Mouse (Mus musculus) spleen, adult 18-20 months (tissue): ENCODE results near the gene Zfp366.
"Not testable (repeated sequence)": the region's sequence is repeated elsewhere in the genome, so short reads cannot be mapped to it uniquely, and the experiment has no call there.

Experiments used
- DNase-seq, 2 experiments: peaks; one replicate each; pipeline ENCODE4 v3.0.0; 2022; ENCODE audit warnings: mixed read lengths in 2 of 2

The Zfp366 gene

DNA sequence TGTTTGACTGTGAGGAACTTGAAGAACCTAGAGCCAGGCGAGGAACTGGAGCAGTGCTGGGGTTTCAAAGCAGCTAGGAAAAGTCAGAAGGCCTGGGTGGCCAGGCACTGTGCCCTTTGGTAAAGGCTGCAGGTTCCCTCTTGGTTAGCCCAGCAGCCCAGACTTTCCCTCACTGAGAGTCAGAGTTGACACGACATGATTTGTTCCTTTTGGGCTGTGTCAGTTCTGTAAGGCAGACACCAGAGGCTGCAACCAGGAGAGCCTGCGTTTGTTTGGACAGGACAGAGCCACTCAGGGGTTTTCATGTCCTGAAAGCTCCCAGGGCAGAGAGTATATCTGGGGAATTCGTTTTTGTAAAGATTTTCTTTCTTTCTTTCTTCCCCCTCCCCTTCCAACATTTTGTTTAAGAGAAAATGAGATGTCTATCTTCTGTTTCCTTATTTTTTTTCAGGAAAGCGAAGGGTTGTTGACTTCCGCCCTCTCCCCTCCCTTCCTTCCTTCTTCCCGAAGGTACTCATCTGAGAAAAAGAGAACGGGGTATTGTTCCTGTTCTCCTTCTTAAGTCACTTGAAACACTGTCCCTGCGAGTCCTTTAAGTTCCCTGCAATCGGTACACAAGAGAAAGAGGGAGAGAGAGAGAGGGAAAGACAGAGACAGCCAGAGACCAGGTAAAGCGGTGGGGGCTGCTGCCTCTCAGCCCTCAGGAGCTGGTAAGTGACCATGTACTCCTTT is at the start of gene Zfp366:
Gene Zfp366, plus strand, starts transcription at position 669 of the 732 bp plus-strand sequence.
- no peak for DNase-seq

DNA sequence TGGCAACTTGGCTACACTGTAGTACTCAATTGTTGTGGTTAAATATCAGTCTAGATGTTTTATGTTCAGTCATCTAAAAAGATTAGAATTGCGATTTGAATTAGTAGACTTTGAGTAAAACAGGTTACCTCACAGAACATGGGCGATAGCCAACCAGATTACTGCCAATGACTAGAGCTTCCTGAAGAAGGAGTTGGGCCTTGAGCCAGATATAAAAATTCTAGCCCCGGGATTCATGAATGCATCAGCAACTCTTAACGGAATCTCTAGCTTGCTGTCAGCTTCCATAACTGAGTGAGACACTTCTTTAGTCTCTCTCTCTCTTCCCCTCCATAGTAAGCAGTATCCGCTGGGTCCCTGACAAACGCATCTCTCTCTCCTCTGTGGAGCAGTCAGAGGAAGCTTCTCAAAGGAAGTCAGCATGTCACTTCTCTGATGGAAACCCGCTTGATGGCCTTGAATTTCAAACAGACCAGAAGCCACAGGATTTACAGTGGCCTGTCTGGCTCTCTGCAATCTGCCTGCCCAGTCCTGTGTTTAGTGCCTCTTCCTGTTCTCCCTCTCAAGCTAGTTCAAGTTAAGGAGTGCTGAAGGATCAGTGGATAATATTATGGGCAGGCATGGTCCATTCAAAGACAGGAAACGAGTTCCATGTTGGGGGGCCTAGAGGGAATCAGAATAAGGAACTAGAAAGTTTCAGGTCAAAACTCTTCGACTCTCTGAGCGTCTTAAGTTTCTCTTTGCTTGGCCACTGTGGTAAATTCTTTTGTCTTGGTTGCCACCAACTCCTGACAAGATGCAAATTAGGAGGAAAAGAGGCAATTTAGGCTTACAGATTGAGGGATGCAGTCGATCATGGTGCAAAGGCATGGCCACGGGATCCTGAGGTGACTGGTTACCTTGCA is 46.0 kb upstream of the Zfp366 start:
- no peak for DNase-seq

DNA sequence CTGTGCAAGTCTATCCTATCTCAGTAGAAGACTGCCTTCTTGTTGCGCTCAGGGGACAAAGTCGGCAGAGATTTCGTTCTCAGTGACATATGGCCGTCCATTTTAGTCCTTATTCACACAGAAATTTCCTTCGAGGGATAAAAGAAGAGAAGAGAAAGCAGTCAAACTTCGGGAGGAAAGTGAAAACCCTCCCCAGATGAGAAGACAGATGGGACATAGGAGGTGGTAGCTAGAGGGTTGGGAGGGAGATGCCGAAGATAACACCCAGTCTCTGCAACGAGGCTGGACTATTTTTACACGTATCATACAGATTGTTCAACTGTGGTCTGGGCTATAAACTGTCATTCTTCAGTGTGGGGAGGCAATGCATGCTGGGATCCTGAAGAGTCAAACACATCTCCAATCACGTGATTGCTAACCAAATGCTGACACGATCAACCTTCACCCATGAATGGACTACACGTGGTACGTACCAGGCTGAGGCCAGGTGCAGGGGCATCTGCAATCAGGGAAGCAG is 38.2 kb upstream of the Zfp366 start:
- DNase-seq = no peak

DNA sequence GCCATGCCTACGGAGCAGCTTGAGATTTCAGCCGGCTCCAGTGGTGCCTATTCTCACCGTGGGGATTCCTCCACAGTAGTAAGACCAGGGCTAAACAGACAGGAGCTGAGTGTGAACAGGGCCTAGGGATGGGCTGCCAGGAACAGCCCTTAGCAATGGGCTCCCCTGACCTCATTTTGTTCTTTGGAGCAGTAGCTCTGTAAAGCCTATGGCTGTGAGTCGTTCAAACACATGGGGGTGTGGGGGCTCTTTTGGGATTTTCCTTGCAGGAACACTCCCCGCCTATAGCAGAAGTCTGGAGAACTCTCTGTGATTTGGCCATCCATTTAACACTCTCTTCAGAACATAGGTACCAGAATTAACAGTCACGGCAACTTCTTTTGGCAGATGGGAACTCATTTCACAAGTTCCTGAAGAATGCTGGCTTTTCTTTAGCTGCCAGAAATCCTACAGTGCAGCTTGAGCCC is 36.9 kb upstream of the Zfp366 start:
- DNase-seq = no peak

DNA sequence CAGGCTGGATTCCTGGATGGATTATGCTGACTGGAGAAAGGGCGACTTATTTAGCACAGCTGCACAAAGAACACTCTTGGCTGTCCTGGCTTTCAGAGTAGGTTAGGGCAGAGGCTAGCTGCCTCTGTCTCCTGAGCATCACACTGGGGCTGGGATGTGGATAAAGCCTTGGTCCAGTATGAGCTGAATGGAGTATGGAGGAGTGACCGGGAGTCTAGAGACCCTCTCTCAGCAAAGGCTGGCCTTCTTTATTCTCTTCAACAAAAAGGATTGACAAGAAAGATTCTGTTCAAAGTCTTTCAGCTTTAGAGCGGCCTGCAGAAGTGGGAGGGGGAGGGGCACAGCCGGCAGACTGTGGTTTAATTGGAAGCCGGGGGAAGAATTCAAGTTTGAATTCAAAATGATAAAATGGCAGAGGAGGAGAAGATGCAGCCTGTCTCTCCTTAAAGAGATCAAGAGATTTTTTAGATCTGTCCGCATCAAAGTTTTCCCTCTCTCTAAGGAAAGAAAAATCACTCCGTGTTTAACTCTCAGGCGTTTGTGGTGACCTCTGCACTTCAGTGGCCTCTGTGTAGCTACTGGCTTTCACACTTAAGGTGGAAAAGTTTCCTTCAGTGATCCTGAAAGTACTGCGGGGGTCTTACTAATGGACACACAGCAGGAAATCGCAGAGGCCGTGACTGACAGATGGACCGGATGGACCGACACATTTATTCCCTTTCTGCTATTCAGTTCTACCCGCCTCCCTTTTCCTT is 34.9 kb upstream of the Zfp366 start:
- DNase-seq = no peak

DNA sequence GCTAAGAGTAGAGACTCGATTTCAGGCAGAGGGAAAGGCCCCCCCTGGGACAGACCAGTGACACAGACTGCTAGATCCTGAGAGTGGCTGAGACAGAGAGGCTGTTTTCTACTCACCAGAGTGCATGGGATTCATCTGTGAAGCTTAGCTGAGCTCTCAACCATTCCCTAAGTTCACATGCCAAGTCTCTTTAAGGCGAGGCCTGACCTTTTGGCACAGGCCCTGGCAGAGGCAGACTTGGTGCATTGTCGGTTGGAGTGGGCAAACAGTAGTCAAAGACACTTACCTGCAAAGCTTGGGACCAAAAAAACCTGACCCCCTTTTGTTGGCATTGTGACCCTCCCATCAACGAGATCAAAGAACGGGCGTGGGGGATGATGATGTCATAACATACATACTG is 34.0 kb upstream of the Zfp366 start:
- DNase-seq = no peak

DNA sequence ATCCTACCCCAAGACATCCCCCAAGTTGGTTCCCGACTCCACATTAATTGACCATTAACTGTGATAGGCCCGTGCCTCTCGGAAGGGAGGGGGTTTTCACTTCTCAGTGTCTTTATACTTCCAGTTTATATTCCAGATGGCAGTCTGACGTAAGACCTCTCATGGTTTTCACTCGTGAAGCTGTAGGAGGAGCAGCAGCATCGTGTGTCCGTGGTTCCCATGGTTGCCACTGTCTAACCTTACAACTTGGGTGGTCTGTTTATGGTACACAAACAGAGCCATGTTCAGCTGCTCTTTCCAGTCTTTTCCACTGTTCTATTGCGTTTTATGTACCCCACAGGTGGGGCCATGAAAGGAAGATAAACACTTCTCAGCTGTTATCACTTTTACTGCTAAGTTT is 33.5 kb upstream of the Zfp366 start:
- no peak for DNase-seq

DNA sequence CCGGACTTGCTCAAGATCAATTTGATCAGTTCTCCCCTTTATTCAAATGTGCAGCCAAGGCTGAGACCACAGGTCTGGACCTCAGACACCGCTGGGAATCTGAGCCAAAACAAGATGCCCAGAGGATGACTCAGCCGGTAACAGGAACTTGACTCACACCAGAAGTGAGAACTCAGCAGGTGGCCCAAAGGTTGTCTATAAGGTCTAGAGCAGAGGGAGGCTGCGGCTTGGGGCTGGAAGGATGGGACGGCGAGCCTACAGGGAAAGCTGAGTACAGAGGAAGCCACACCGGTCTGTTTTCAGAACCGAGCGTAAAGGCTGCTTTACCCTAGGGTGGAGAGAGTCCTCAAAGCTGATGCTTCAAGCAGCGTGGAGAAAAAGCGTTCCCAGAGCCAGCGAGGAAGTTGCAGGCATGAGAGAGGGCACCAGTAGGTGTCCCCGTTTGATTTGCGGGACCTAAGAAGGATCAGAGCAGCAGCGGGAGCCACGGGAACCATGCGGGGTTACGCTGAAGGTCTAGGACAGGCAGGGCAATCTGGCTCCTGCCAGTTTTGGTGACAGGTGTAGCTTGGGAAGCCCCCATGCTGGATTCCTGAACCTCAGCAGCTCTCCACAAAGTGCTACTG is 32.2 kb upstream of the Zfp366 start:
- DNase-seq = no peak

DNA sequence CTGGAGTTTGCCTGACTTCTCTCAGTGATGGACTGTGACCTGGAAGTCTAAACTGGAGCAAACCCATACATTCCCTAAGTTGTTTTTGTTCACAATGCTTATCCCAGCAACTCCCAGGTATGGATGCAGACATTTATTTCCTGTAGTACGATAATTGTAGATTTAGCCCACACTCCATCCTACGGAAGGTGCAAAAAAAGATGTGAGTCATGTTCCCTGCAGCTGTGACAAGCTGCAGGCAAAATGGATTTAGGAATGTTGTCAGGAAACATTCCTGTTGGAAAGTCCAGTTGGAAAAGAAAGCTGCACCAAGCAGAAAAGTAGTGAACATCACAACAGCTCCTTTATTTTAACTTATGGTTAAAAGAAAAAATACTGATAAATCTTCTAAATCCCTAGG is 26.9 kb upstream of the Zfp366 start:
- DNase-seq = no peak

DNA sequence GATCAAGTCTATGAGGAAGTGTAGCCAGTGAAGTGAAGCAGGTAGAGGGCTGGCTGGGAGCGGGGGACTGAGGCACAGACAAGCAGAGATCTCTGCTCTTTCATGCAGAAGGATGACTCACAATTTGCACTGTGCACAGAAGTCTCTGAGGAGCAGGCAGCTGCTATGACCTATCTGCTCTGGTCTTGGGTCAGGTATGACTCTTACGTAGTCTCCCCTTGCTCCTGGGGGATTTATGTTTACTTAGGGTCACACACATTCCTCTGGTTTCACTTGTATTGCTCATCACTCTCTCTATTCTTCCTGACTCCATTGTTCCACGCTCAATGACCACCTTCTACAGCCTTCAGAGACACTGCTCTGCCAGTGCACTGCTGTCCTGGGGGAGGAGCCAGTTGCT is 25.9 kb upstream of the Zfp366 start:
- no peak for DNase-seq

DNA sequence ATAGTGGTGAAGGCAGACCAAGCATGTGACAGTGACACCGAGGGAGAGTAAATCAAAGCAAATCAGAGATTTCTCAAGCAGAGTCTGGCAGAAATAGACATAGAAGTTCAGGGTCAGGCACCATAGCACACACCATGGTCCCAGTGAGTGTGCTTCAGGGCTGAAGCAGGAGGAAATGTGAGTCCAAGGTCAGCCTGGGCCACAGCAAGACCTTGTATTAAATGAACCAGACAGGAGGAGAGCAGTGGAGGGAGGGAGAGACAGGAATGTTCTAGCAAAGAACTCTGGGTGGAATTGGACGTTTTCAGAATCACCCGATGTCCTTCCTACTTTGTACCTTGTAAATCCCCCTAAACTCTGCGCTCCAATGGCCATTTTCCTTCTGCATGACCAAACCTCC is 21.6 kb upstream of the Zfp366 start:
- DNase-seq = no peak

DNA sequence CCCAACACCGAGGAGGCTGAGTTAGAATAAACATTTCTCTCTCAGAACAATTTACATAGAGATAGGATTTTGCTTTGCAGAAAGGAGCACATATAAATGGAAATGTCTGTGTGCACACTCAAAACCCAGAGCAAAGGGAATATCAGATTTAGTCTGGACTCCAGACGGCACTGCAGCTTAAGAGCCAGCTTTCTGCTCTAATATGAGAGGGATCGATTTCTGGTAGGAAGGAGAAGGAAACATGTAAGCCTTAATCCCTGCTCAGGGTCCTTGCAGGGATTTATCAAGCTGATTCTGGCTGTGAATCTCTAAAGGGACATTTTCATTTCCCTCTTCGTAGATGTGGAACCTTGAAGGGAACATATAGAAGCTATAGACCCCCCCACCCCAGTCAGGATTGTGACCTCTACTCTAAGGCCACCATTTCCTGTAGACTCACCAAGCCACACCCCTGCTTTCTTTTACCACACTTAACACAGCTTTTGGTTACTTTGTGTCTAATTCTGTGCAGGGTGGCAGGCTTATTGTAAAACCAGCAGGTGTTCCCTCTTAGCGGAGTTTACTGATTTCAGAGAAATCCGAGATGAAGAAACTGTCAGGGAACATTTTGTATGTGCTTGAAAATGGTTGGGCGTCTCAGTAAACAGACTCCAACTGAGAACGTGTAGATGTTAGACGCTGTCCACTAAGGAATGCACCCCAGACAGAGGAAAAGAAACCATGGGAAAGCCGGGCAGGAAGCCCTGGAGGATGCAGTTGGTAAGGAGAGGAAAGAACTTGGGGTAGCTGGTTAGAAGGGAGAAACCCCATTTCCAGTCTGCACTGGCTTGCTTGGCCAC is 20.9 kb upstream of the Zfp366 start:
- no peak for DNase-seq

DNA sequence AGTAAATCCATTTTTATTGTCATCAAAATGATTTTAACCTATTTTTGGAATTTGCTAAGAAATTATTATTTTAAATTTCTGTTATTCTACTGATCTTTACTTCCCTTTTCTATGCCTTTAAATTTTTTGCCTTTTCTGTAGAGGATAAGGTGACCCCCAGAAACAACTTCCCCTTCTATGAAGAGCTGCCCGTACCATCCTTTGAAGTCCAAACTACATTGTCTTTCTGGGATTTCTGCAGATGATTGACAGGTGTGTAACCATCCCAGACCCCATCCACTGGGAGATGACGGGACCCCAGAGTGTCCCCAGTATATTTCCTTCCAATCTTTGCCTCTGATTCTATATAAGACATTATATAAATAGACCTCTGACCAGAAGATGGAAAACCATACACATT is 20.3 kb upstream of the Zfp366 start:
- DNase-seq = no peak

DNA sequence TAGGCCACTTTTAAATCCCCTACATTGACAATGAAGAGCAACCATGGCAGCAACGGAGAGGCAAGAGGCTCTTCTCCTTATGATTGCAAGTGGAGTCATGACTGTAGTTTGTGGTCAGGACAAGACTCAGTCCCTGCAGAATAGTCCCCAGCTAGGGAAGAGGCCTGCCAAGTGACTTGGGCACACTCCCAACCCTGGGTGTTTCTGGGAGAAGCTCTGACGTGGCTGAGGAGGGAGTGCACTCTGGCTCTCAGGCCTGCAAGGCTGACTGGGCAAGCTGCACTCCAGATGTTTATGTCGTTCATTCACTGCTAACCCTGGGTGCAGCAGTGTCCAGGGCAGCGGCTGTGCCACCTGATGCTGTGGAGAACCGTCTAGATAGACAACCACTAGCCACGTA is 15.2 kb upstream of the Zfp366 start:
- DNase-seq = no peak

DNA sequence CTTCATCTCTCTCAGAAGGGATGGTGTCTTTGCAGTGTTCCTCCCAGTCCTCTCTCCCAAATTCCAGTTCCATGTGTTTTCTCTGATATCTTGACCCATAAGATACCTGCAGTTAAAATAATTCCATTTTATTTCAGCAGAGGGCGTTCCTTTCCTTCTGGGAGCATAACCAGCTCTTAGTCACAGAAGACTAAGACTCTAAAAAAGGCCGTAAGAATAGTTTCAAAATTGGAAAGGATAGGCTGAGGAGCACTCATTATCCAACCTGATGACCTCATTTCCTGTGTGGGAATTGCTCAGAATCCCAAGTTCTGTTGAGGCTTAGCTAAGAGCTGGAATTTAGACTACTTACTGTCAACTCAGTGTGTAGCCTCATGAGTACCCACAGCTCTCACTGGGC is 14.3 kb upstream of the Zfp366 start:
- no peak for DNase-seq

DNA sequence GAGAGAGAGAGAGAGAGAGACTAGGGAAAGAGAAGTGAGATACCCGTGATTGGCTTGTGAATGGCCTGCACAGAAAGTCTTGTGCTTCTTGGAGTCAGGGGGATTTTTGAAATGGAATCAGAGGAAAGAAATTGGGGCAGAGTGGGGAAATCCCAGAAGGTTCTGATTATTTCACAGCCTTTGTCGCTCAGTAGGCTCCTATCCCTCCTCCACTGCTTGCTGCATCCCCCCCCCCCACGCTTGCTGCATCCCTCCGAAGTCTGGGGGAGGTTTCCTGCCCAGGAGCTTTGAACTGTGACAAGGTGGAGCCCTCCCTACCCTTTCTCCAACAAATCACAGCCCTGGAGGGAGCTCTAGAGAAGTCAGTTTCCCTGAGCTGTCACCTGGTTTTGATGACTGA is 10.8 kb upstream of the Zfp366 start:
- no peak for DNase-seq

DNA sequence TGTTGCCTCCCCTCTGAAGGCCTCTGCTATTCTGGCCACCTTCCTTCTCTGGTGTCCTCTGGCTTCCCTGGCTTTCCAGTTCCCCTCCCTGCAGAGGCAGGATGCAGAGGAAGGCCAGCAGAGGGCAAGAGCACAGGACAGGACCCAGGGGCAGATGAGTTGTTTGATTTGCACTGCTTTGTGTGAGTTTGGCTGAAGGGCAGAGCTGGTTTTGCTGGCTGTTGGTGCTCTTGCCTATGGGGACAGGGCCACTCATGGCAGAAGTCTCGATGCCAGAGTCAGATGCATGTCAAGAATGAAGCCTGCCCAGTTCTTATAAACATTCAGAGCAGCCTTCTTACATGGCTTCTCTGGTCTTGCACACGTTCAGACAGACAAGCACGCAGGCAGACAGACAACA is 1.8 kb upstream of the Zfp366 start:
- not testable (repeated sequence) for DNase-seq

DNA sequence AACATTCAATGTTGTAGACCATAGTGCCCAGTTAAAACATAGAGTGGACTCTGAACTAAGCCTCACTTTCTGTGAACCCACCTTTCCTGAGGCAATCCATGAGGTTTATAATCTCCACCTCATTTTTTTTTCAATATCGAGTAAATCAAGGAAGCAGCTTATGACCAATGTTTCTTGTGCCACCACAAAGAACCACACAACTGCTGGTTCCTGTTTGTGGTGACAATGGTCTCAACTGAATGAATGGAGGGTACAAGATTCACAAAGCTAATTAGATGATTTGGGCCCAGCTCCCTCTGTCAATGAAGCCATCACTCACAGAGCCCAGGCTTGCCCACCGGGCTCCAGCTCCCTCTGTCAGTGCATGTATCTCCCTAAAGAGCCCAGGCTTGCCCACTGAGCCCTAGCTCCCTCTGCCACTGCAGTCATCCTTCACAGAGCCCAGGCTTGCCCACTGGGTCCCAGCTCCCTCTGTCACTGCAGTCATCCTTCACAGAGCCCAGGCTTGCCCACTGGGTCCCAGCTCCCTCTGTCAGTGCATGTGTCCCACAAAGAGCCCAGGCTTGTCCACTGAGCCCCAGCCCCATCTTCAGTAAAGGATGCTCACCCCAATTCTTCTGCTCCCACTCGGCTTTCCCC is 1.2 kb upstream of the Zfp366 start:
- no peak for DNase-seq

DNA sequence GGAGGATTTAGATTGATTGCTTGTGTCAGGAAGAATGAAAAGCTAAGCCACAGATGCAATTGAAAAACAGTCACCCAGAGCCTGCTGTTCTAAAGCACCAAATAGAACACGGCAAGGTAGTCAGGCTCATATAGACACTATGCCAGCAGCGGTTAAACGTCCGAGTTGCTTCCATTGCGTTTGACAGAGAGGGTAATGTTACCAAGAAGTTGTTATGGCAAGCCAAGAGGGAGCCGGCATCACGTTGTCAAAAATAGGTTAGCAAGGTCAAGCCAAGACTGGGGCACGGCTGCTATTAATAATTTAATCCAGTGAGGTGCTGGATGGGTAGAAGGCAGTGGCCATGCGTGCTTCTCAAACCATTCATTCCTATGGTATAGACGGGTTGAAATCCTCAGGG is 950 bp downstream of the Zfp366 start:
- no peak for DNase-seq

DNA sequence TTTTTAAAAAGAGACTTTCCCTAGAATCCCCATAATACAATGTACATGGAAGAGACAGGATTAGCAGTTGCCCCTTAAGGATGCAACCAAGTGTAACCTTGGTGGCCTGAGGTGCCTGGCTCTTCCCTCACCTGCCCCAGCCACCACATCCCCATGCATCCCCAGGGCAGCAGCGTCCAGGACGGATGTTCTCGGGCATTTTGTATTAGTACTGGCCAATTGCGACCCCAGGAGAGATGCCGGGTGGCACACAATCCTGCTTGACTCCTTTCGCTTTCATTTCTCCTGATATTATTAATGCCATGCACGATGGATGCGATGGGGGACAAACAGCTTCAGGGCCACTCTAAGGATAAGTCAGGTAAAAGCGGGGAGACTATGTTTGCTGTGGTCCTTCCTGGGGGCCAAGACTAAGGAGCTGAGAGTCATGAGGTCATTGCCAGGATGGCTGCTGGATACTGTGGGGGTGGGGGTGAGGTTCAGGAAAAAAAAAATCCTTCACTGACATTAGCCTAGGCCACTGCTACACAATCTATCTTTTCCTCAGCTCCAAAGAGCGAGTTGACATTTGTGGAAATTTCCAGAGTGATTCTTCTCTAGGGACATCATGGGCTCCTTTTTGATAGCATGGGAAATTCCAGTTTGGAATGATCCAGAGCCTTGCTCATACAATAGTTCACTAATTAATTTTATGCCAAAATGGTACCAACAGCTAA is 1.7 kb downstream of the Zfp366 start:
- DNase-seq = no peak

DNA sequence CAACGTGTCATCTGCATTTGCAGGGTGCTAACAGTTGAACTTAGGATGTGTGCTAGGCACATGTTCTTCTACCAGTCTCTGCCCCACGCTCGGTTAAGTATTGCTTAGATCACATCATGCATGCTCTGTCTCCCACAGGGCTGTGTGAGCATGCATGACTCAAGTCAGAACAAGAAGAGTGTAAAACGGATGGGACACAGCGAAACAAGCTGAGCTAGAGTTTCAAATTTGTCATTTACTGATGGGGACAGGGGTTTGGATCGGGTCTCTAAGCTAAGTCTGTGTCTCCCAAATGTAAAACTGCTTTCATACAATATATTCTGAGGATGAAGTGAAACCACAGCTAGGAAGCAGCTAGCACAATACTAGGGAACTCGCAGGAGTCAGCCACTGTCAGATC is 2.2 kb downstream of the Zfp366 start:
- DNase-seq = no peak
